Mouse (Mus musculus) liver, adult 2 months (tissue): ENCODE data around the gene Traf6.

ENCODE experiments used
- CTCF ChIP-seq: fragments of 200-500 bp; IDR thresholded peaks from 2 replicates; pipeline ENCODE4 v1.5.1; 2011; ENCODE audit warnings: low read depth, low read length, control low read depth
- POLR2A ChIP-seq: fragments of 200-500 bp; IDR thresholded peaks from 2 replicates; pipeline ENCODE4 v1.6.1; 2011; ENCODE audit warnings: low read length, control low read depth; ENCODE audit not compliant: insufficient read depth; ENCODE audit errors: extremely low read depth

- TF ChIP-seq CTCF (no peak), POLR2A (no peak)
These were observed 29.0 kb upstream of the Traf6 start, which contains the start of the genes Rag1 and B230118H07Rik for GRCm38 (mm10) chr2:101649114-101649671.
